Mouse (Mus musculus) small intestine, adult 2 months (tissue): ENCODE data around the gene Olfr173. TPM values are rescaled to one million over a fixed set of nuclear protein-coding genes. Genes with fewer than 3 reads are reported as not detected.

Source experiments
- H3K27ac ChIP-seq: fragments of 200-500 bp; 2 replicates; pipeline ENCODE4 v1.5.1; 2012; ENCODE audit warnings: low read depth, low read length, control low read depth, inconsistent platforms; ENCODE audit not compliant: insufficient read depth
- H3K27me3 ChIP-seq: fragments of 200-500 bp; 2 replicates; pipeline ENCODE4 v1.6.1; 2012; ENCODE audit warnings: mild to moderate bottlenecking, moderate library complexity, low read length, inconsistent platforms; ENCODE audit not compliant: control insufficient read depth, insufficient read depth
- H3K36me3 ChIP-seq: fragments of 200-500 bp; 2 replicates; pipeline ENCODE4 v1.6.1; 2012; ENCODE audit warnings: mild to moderate bottlenecking, low read length, control low read depth, inconsistent platforms; ENCODE audit not compliant: control insufficient read depth, insufficient read depth
- H3K4me1 ChIP-seq: fragments of 200-500 bp; 2 replicates; pipeline ENCODE4 v1.6.1; 2012; ENCODE audit warnings: low read length, inconsistent platforms, mixed read lengths; ENCODE audit not compliant: control insufficient read depth, insufficient read depth, insufficient read length
- H3K4me3 ChIP-seq: fragments of 200-500 bp; 2 replicates; pipeline ENCODE4 v1.5.1; 2012; ENCODE audit warnings: low read depth, mild to moderate bottlenecking, control low read depth, inconsistent platforms, low read length, moderate library complexity
- CTCF ChIP-seq: fragments of 200-500 bp; IDR thresholded peaks from 2 replicates; pipeline ENCODE4 v1.5.1; 2012; ENCODE audit warnings: low read depth, mild to moderate bottlenecking, control low read depth, inconsistent platforms, low read length, moderate library complexity, mixed read lengths; ENCODE audit not compliant: insufficient replicate concordance, insufficient read length; ENCODE audit errors: extremely low read depth
- POLR2A ChIP-seq: fragments of 200-500 bp; IDR thresholded peaks from 2 replicates; pipeline ENCODE4 v1.6.1; 2012; ENCODE audit warnings: low read depth, mild to moderate bottlenecking, control low read depth, inconsistent platforms, low read length, moderate library complexity
- WGBS: fragments of 180-500 bp; shearing (Covaris S2); methylation state at CpG from one replicate; pipeline ENCODE4 v1.1.7; 2018; 5-methylcytosine and 5-hydroxymethylcytosine counted together
- polyA plus RNA-seq: library from polyadenylated mRNA; depleted of rRNA; stranded (reverse); fragments of >200 nt; gene quantifications from 2 replicates; pipeline ENCODE4 v1.2.3, GENCODE M21; 2012; rRNA removed

Gene Olfr173
- polyA plus RNA-seq = not detected in 2 replicates

GRCm38 (mm10) chr16:58800168-58800567, at the start of gene Olfr173:
TSS of gene Olfr173 (minus strand) at chr16:58800268.
- TF ChIP-seq POLR2A = no peak
- no peak for TF ChIP-seq CTCF
- 68% methylated on average over 2 of the region's 2 CpGs for WGBS
- Histone ChIP-seq H3K27me3 (no peaks in the 10 kb centered on the region), H3K4me1 (no peaks in the 10 kb centered on the region), H3K27ac (no peak within 1 kb of the TSS), H3K4me3 (no peak within 1 kb of the TSS), H3K36me3 (no peaks in the 10 kb centered on the region)

DNA sequence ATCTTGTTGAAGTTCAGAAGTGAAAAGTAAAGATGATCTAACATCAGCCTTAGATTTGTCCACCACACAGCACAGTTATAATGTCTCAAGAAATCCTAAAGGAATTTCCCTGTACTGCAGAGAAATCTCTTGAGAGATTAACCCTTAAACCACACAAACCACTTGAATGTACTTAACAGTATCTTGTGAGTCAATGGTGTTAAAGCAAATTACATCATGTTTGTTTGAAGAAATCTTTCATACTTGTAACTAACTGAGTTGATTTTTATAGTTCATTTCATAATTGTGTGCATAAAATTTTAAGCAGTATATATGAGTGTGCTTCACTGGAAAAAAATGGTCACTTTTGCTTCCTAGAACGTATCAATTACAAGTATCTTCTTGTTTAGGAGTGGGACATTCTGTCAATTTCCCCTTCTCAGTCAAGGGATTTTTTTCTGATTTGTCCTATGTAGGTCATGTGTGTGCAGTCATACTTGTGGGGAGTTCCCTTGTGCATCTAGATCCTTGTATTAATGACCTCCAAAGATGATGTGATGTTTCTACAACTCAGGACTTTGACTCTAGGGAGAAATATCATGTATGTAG, 26.8 kb upstream of the Olfr173 start, which contains the start of gene Olfr175-ps1:
TSS of gene Olfr175-ps1 (minus strand) at position 51 of the 588 bp plus-strand sequence.
- WGBS = 90% methylated on average over 1 of the region's 1 CpGs
- H3K4me3 ChIP-seq = no peak within 1 kb of the TSS
- no peaks in the 10 kb centered on the region for H3K36me3 ChIP-seq
- H3K27me3 ChIP-seq = no peaks in the 10 kb centered on the region
- no peak within 1 kb of the TSS for H3K27ac ChIP-seq
- TF ChIP-seq CTCF (no peak), POLR2A (no peak)
- no peaks in the 10 kb centered on the region for H3K4me1 ChIP-seq

DNA sequence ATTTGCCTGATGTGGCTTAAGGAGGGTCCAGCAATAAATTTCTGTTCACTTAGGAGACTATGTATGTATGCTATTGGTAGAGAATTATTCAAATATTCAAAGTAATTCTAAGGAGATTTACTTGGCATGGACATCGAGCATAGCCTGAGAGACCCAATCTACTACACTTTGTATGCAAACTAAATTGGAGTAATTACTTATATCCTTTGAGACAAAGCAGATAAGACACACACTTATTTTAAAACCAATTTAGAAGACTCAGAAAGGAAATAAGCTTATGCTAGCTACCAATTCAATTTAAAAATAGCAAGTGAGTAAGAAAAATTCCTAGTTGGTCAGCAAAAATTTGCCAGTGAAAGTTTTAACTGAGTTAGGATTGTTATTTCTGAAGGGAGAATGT, 37.0 kb downstream of the Olfr173 start, which contains the start of gene Olfr172:
TSS of gene Olfr172 (minus strand) at position 101 of the 400 bp plus-strand sequence.
- 72% methylated on average over 1 of the region's 1 CpGs for WGBS
- H3K27me3 ChIP-seq = no peaks in the 10 kb centered on the region
- H3K4me1 ChIP-seq = no peaks in the 10 kb centered on the region
- no peaks in the 10 kb centered on the region for H3K36me3 ChIP-seq
- H3K4me3 ChIP-seq = no peak within 1 kb of the TSS
- H3K27ac ChIP-seq = no peak within 1 kb of the TSS
- TF ChIP-seq CTCF = no peak
- TF ChIP-seq POLR2A = no peak

- TF ChIP-seq CTCF (no peak), POLR2A (no peak)
- H3K27me3 ChIP-seq = no peaks in the 10 kb centered on the region
- H3K4me1 ChIP-seq = no peaks in the 10 kb centered on the region
- H3K27ac ChIP-seq = no peak overlapping the region
- no peaks in the 10 kb centered on the region for H3K36me3 ChIP-seq
- no peak overlapping the region for H3K4me3 ChIP-seq
Observed at GRCm38 (mm10) chr16:58756191-58756590, 43.9 kb downstream of the Olfr173 start.

- WGBS = 9% methylated on average over 1 of the region's 1 CpGs
- Histone ChIP-seq H3K27me3 (no peaks in the 10 kb centered on the region), H3K36me3 (no peaks in the 10 kb centered on the region), H3K4me3 (no peak overlapping the region), H3K4me1 (no peaks in the 10 kb centered on the region), H3K27ac (no peak overlapping the region)
- TF ChIP-seq CTCF = no peak
- no peak for TF ChIP-seq POLR2A
Observed at GRCm38 (mm10) chr16:58751314-58751713, 48.8 kb downstream of the Olfr173 start.

DNA sequence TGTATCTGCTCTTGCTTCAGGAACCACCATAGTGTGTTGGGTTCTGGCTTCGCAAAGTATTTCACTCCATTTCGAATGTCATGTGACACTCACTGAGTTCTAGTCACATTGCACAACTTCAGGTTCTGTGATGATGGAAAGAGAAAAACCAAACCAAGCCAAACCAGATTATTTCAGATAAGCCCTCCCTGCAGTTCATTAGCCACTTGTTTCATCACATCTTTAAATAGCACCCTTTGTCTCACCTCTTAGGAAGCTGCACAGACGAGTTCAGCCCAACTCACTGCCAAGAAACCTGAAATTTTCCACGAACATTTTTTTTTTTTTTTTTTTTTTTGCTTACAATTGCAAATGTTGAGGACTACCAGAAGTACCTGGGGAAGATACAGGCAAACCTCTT, 53.4 kb downstream of the Olfr173 start:
- TF ChIP-seq POLR2A (no peak), CTCF (no peak)
- Histone ChIP-seq H3K36me3 (peaks cover 2% of the 10 kb centered on the region; the same call in 1 of the 2 replicates), H3K4me1 (no peaks in the 10 kb centered on the region), H3K27ac (no peak overlapping the region), H3K27me3 (no peaks in the 10 kb centered on the region), H3K4me3 (no peak overlapping the region)
- 66% methylated on average over 4 of the region's 4 CpGs for WGBS

Other genes starting within 250 kb of the Olfr173 start
- not detected in 2 replicates for gene Gm813, start 183.3 kb downstream of the Olfr173 start, polyA plus RNA-seq
- gene E330017A01Rik, start 161.5 kb downstream of the Olfr173 start, polyA plus RNA-seq = not detected in 2 replicates
- gene Cpox, start 130.0 kb downstream of the Olfr173 start, polyA plus RNA-seq = 10.5 and 12.0 TPM in 2 replicates
- gene Gpr15, start 81.2 kb downstream of the Olfr173 start, polyA plus RNA-seq = 0.10 TPM in 1 of 2 replicates, not detected in the other
- 28.0 and 43.0 TPM in 2 replicates for gene Cldnd1, start 72.4 kb downstream of the Olfr173 start, polyA plus RNA-seq
- gene Olfr172, start 37.1 kb downstream of the Olfr173 start, polyA plus RNA-seq = not detected in 2 replicates
- not detected in 2 replicates for gene Olfr175-ps1, start 26.5 kb upstream of the Olfr173 start, polyA plus RNA-seq
- not detected in 2 replicates for gene Olfr177, start 74.5 kb upstream of the Olfr173 start, polyA plus RNA-seq
- not detected in 2 replicates for gene Olfr178, start 91.8 kb upstream of the Olfr173 start, polyA plus RNA-seq
- gene Olfr181, start 128.5 kb upstream of the Olfr173 start, polyA plus RNA-seq = not detected in 2 replicates
- gene Olfr180, start 129.1 kb upstream of the Olfr173 start, polyA plus RNA-seq = not detected in 2 replicates
- gene Olfr183, start 195.1 kb upstream of the Olfr173 start, polyA plus RNA-seq = not detected in 2 replicates
- gene Olfr186, start 230.0 kb upstream of the Olfr173 start, polyA plus RNA-seq = not detected in 2 replicates
- gene Olfr187, start 239.5 kb upstream of the Olfr173 start, polyA plus RNA-seq = not detected in 2 replicates